Mouse (Mus musculus) liver, postnatal 0 days (tissue): ENCODE results near the gene Tex19.1. TPM values are rescaled to one million over a fixed set of nuclear protein-coding genes. Genes with fewer than 3 reads are reported as not detected.

Source experiments
- ATAC-seq: fragments of 200-750 bp; cut with Nextera tagmentation; 2 replicates; pipeline ENCODE4 v1.8.0; 2017; ENCODE audit warnings: mild to moderate bottlenecking, moderate library complexity
- DNase-seq: peaks from one replicate; pipeline ENCODE4 v3.0.0-alpha.2; 2016
- H3K27ac ChIP-seq: fragments of 300-500 bp; sonication (generic); 2 replicates; pipeline ENCODE4 v1.5.1; 2014; ENCODE audit warnings: antibody characterized with exemption, moderate library complexity, mild to moderate bottlenecking, low read depth
- H3K27me3 ChIP-seq: fragments of 300-500 bp; sonication (generic); 2 replicates; pipeline ENCODE4 v1.6.1; 2014; ENCODE audit warnings: low read length, control low read depth, mixed read lengths; ENCODE audit not compliant: insufficient read depth
- H3K36me3 ChIP-seq: fragments of 300-500 bp; sonication (generic); replicated peaks from 2 replicates; pipeline ENCODE4 v1.6.1; 2014; ENCODE audit warnings: mild to moderate bottlenecking, control low read depth, low read length, moderate library complexity, mixed read lengths; ENCODE audit not compliant: insufficient read depth
- H3K4me1 ChIP-seq: fragments of 300-500 bp; sonication (generic); 2 replicates; pipeline ENCODE4 v1.6.1; 2014; ENCODE audit warnings: antibody characterized with exemption, mild to moderate bottlenecking, control low read depth; ENCODE audit not compliant: insufficient read depth
- H3K4me2 ChIP-seq: fragments of 300-500 bp; sonication (generic); 2 replicates; pipeline ENCODE4 v1.6.1; 2014; ENCODE audit warnings: low read depth, mild to moderate bottlenecking, low read length, moderate library complexity, mixed read lengths
- H3K4me3 ChIP-seq: fragments of 300-500 bp; sonication (generic); 2 replicates; pipeline ENCODE4 v1.5.1; 2014; ENCODE audit warnings: low read depth, low read length
- H3K9ac ChIP-seq: fragments of 300-500 bp; sonication (generic); replicated peaks from 2 replicates; pipeline ENCODE4 v1.6.1; 2014; ENCODE audit warnings: mild to moderate bottlenecking, moderate library complexity
- H3K9me3 ChIP-seq: fragments of 300-500 bp; sonication (generic); 2 replicates; pipeline ENCODE4 v1.6.1; 2016; ENCODE audit warnings: mild to moderate bottlenecking, control low read depth, low read length, mixed read lengths
- CTCF ChIP-seq: sonication (generic); IDR thresholded peaks from 2 replicates; pipeline ENCODE4 v1.5.1; 2016; ENCODE audit warnings: antibody characterized with exemption, low read depth
- EP300 ChIP-seq: IDR thresholded peaks from 2 replicates; pipeline ENCODE4 v1.6.1; 2016; ENCODE audit warnings: antibody characterized with exemption, low read depth, mild to moderate bottlenecking
- WGBS: fragments of 180-500 bp; shearing (Covaris S2); extraction: QIAGEN DNeasy Blood & Tissue Kit; methylation state at CpG from one replicate; pipeline ENCODE4 v1.1.7; 2014; ENCODE audit not compliant: insufficient replicate concordance; 5-methylcytosine and 5-hydroxymethylcytosine counted together
- polyA plus RNA-seq: library from polyadenylated mRNA; unstranded; fragments of >200 nt; fragmentation: Nextera tagmentation; extraction: Ambion mirVana; gene quantifications from 2 replicates; pipeline ENCODE4 v1.2.1, GENCODE M21; 2015

Tex19.1 gene
- polyA plus RNA-seq, 1 experiment from 2014 or later: not detected

GRCm38 (mm10) chr11:121156411-121156891 lies 10.5 kb downstream of the Tex19.1 start:
- Histone ChIP-seq H3K4me3 (peak overlapping the region; percentile 19), H3K4me2 (peak overlapping the region; percentile 54), H3K36me3 (no peaks in the 10 kb centered on the region), H3K9me3 (no peaks in the 10 kb centered on the region), H3K9ac (no peak overlapping the region), H3K27ac (no peak overlapping the region), H3K27me3 (peaks cover 29% of the 10 kb centered on the region), H3K4me1 (no peaks in the 10 kb centered on the region)
- DNase-seq: peak; percentile 32
- 3% methylated on average over 45 of the region's 45 CpGs for WGBS
- peak; percentile 31; the same call in 1 of the 2 replicates for ATAC-seq
- no peak for TF ChIP-seq CTCF
- TF ChIP-seq EP300: no peak

GRCm38 (mm10) chr11:121159971-121160370 lies 14.0 kb downstream of the Tex19.1 start, which contains the start of gene Uts2r:
Gene Uts2r (plus strand): TSS chr11:121160271.
- Histone ChIP-seq H3K4me3 (no peak within 1 kb of the TSS), H3K9ac (no peak within 1 kb of the TSS), H3K4me1 (no peaks in the 10 kb centered on the region), H3K36me3 (no peaks in the 10 kb centered on the region), H3K27ac (no peak within 1 kb of the TSS), H3K4me2 (no peak within 1 kb of the TSS), H3K9me3 (no peaks in the 10 kb centered on the region), H3K27me3 (peaks cover 28% of the 10 kb centered on the region)
- TF ChIP-seq EP300 (no peak), CTCF (no peak)
- 80% methylated on average over 5 of the region's 5 CpGs for WGBS
- DNase-seq (no peak), ATAC-seq (no peak)

- Histone ChIP-seq H3K4me1 (no peaks in the 10 kb centered on the region), H3K27ac (no peak overlapping the region), H3K36me3 (no peaks in the 10 kb centered on the region), H3K4me3 (no peak overlapping the region), H3K9ac (no peak overlapping the region), H3K4me2 (no peak overlapping the region), H3K27me3 (peaks cover 20% of the 10 kb centered on the region), H3K9me3 (no peaks in the 10 kb centered on the region)
- no peak for TF ChIP-seq EP300
- no peak for TF ChIP-seq CTCF
- no peak for ATAC-seq
- 85% methylated on average over 26 of the region's 26 CpGs for WGBS
- no peak for DNase-seq
Observed at GRCm38 (mm10) chr11:121160636-121161346, 14.8 kb downstream of the Tex19.1 start.

GRCm38 (mm10) chr11:121163751-121164150 lies 17.8 kb downstream of the Tex19.1 start:
- Histone ChIP-seq H3K4me1 (no peaks in the 10 kb centered on the region), H3K4me2 (no peak overlapping the region), H3K36me3 (no peaks in the 10 kb centered on the region), H3K27ac (no peak overlapping the region), H3K9ac (no peak overlapping the region), H3K4me3 (no peak overlapping the region), H3K9me3 (no peaks in the 10 kb centered on the region), H3K27me3 (no peaks in the 10 kb centered on the region)
- no peak for ATAC-seq
- TF ChIP-seq CTCF (no peak), EP300 (no peak)
- 73% methylated on average over 4 of the region's 4 CpGs for WGBS
- no peak for DNase-seq

- TF ChIP-seq CTCF (no peak), EP300 (no peak)
- no peak overlapping the region for H3K4me2 ChIP-seq
- ATAC-seq (no peak), DNase-seq (no peak)
- H3K9me3 ChIP-seq: no peaks in the 10 kb centered on the region
- no peak overlapping the region for H3K4me3 ChIP-seq
- H3K4me1 ChIP-seq: no peaks in the 10 kb centered on the region; the same call in 1 of the 2 replicates
- WGBS: 76% methylated on average over 5 of the region's 5 CpGs
- H3K27ac ChIP-seq: no peak overlapping the region
- no peaks in the 10 kb centered on the region for H3K27me3 ChIP-seq
- no peaks in the 10 kb centered on the region for H3K36me3 ChIP-seq
- no peak overlapping the region for H3K9ac ChIP-seq
Observed at GRCm38 (mm10) chr11:121173203-121173602, 27.3 kb downstream of the Tex19.1 start.

- no peak for ATAC-seq
- no peak for DNase-seq
Observed at GRCm38 (mm10) chr11:121174234-121174633, 28.3 kb downstream of the Tex19.1 start.

More at GRCm38 (mm10) chr11:121174234-121174633, 28.3 kb downstream of the Tex19.1 start:
- Histone ChIP-seq H3K4me3 (no peak overlapping the region), H3K27me3 (no peaks in the 10 kb centered on the region), H3K4me2 (no peak overlapping the region), H3K9me3 (no peaks in the 10 kb centered on the region), H3K4me1 (no peaks in the 10 kb centered on the region; the same call in 1 of the 2 replicates), H3K36me3 (no peaks in the 10 kb centered on the region), H3K9ac (no peak overlapping the region), H3K27ac (no peak overlapping the region)
- TF ChIP-seq CTCF: no peak
- no peak for TF ChIP-seq EP300
- 59% methylated on average over 3 of the region's 3 CpGs for WGBS
